Mouse (Mus musculus) CD4-positive, CD25-positive, alpha-beta regulatory T cell, adult 2 months (primary cell): ENCODE results near the gene Ctnna3.

ENCODE experiments used
- DNase-seq: peaks from one replicate; pipeline ENCODE4 v3.0.0-alpha.2; 2012; ENCODE audit warnings: low read depth, low spot score

Gene Ctnna3

DNA sequence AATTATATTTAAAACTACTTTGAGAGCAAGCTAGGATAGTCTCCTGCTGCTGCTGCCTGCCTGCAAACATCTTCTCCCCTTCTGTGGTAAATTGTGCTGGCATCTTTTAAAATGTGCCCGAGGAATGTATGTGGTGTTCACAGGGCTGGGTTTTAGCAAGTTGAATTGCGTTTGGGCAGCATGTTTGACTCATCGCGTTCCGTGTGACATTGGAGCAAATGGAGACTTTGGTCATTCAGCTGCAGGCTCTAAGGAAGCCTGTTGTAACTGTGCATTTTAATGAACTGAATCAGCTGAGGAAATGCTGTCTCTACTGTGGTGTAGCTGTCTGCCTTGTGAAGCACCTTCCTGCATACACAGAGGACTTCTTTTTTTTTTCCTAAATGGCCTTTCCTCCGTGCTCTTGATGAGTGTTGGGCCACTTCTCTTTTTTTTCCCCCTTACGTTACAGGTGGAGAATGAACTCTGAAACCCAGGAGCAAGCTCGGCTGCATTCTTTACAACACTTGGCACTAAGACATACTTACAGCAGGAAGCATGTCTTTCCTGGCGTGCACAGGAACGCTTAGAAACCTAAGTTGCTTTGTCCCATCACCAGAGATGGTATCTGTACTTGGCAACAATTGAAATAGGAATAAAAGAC, 646.6 kb downstream of the Ctnna3 start:
- DNase-seq: no peak

DNA sequence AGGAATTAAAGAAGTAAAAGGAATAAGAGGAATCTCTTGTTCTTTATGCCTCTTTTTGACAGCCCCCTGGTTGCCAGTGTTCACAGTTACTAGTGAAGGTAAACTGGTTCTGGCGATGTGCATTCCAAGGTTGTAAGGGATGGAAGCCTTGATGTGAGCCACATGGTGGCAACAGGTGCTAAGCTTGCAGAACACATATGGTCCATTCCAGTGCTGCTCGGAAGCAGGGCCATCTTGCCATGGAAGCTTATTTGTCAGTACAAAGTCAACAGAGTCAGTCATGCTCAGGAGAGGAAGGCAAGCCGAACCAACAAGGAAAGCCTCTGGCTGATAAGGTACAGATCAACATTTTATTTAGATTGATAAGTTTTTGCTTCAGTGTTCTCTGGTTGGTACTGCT, 652.4 kb downstream of the Ctnna3 start:
- no peak for DNase-seq

DNA sequence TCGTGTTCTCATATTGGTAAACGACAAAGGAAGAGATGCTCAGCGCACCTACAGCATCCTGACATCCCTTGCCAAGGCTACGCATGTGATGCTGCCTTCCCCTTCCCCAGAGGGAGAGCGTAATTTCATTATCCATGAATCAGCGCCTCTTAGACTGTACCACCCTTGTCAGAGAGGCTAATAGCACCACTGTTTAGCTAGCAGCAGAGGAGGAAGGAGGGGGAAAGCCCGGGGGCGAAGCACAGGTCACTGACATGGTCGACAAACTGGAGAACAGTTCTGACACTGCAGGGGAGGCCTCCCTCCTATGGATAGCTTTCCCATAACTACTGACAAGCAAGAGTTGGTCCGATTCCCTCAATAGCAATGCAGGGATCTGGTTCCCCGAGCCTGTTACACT, 653.9 kb downstream of the Ctnna3 start:
- DNase-seq: no peak

DNA sequence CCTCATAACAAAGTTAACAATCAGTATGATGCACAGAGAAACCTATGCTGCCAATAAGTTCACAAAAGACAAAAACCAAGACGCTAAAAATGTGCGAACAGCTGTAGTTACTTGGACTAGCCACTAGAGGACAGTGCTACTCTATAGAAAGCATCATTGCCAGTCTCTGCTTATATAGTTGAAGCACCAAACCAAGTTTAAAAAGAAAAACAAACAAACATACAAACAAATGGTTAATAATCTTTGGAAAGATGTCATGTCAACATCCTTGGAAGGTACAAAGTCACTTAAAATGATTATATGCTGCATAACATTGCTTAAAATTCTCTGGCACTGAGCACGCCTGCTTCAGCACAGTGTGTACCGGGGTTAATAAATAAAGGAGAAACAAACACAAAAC, 654.6 kb downstream of the Ctnna3 start:
- no peak for DNase-seq

DNA sequence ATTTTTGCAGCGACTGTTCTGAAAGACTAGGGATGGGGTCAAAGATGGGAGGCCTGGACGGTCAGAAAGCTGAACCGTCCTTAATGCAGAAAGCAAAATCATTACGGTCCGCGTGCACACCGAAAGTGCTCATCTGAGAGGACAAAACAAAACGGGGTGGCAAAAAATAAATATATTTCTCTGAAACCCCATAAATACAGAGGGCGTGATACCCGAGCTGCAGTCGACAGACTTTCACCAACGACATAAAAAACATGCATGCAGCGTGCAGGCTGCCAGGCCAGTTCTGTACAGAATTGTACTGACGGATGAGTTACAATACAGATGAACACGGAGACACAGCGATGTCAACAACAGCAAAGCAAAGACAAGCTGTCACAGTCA, 656.3 kb downstream of the Ctnna3 start:
- DNase-seq: no peak

DNA sequence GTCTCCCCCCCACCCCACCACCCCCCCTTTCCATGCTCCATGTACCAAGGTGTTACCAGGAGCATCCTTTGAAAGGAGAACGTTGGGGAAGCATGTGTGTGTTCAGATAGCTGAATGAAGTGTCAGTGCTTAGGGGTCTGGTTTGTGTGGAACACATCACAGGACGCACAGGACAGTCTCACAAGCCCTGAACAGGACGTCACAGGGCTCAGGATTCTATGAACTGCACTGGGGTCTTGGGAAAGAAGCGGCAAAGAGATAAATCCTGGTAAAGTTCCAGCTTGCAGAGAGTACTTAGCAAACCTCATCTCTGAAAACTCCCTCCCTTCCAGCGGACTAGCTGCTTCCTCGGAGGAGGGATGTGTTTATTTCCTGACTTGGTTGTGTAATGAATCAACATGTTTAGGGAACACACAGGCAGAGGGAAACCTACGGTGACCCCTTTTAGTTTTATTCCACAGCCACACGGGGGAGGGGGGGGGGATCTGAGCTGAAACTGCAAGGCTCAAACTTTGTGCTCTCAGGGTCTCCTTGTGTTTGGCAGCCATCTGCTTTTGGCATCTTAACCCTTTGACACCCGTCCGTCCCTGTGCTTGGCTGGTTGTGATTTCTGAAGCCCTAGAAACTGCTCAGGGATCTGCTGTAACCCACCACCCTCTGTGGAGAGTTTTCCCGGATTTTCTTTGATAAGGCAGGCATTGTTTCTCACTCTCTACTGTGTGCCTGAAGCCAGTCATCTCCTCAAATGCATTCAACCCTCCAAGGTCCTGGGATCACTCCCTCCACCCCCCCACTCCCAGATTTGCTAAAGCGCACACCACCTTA, 656.9 kb downstream of the Ctnna3 start:
- no peak for DNase-seq

DNA sequence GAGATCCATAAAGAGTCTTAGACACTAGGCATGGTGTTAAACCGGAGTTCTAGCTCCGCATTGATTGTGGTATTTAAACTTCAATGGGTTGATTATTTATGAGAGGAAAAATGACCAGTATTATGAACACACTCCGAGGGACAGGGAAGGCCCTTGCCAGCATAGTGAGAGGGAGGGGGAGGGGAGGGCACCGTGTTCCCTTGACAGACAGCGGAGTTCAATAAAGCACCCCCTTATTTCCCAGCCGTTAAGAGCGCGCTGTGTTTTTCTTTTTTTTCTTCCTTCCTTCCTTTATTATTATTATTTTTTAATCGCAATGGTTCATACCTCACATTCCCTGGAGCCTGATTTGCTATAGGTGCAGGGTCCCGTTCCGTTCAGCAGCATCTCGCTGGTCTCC, 657.6 kb downstream of the Ctnna3 start:
- no peak for DNase-seq

DNA sequence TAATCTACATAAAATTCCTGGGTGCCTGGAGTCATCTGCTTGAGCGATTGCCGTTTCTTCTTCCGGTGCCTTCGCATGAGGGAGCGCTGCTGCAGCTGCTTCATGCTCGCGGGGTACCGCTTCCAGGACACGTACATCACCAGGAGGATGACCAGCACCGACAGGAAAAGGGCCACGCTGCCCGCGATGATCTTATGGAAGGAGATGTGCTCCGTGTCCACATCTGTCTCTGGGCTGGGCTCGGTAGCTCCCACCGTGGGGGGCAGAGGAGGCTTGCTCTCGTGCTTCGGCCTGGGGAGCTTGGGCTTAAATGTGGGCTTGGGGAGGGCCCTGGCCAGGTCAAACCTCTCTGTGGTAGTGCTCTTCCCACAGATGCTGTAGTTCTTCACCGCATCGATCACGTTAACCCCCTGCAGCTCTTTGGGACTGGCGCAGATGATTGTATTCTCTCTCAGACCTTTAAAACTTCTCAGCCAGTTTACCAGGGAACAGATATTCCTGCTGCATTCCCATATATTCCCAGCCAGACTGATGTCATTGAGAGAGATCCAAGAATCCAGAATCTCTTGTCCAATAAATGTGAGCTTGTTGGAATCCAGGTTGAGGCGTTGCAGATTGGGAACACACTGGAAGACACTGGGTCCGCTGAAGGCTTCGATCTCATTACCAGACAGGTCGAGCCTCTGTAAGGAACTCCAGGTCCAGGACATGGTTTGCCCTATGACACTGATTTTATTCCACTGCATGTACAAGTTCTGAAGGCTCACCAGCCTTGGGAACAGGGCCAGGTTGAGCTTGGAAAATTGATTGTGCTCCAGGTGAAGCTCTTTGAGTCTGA, 658.3 kb downstream of the Ctnna3 start:
- no peak for DNase-seq

DNA sequence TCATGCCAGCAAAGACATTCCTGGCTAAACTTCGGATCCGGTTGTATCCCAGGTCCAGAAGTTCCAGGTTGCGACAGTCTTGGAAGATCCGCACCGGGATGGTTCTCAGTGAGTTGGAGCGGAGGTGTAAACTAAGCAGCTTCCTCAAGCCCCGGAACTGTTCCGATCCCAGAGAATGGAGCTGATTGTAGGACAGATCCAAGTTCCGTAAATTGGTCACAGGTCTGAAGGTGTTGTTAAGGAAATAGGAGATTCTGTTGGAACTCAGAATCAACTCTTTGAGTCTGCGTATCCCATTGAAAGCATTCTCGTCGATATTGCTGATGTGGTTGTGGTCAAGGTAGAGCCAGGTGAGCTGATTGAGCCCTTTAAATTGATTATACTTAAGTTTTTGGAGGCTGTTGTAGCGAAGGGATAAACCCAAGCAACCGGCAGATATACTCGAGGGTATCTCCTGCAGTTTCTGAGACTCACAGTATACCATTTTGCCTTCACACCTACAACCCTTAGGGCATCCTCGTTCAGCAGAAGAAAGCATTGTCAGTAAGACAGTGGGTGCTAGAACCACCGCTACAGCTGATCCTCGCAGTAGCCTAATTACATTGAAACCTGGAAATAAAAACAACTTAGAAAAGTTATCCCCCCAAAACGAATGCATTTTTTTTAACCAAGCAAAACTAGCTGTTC, 659.0 kb downstream of the Ctnna3 start:
- DNase-seq: no peak

DNA sequence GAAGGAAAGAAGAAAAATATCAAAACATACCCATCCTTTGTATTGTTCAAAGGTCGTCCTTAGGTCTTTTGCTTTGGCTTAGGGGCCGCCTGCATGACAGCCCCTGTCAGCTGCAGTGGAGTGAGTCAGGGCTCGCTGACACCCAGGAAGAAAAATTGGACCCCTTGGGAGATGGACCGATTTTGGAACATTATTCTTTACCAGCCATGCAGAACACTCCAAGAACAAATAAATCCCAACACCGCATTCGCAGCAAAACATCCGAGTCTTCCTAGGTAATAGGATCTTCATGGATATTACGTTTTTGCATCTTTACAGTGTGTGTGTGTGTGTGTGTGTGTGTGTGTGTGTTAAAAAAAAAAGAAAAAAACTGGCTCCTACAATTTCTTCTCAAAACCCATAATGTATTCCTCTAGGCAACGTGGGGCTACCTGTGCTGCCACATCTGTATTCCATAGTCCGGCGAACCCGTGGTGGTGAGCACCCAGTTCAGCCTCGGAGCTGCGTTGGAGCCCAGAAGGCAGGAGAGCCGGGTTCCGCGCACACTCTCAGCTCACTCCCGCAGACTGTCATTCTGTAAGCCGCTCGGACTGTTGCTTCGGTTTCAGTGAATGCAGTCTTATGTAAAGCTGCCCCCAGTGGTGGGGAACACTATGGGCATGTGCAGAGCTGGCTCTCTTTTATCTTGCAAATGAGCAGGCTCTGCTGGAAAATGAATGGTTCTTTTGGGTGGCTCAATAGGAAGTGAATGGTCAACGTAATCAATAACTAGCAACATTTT, 660.0 kb downstream of the Ctnna3 start, which contains the start of gene Lrrtm3:
Lrrtm3 (minus strand) TSS at position 598 of the 781 bp plus-strand sequence.
- DNase-seq: no peak

DNA sequence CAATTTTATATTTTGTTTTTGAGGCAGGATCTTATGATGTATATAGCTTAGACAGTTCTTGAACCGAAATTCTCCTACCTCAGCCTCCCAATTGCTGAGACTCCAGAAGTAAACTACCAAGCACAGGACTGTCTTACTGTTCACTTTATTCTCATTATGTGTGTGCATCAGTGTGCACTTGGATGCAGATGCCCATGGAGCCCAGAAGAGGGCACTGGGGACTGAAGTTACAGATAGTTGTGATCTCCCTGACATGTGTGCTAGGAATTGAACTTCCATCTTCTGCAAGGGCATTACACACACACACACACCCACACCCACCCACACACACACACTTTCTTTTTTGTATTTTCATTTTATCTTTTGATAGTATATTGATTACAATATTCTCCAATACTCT, 666.6 kb downstream of the Ctnna3 start:
- DNase-seq: no peak

DNA sequence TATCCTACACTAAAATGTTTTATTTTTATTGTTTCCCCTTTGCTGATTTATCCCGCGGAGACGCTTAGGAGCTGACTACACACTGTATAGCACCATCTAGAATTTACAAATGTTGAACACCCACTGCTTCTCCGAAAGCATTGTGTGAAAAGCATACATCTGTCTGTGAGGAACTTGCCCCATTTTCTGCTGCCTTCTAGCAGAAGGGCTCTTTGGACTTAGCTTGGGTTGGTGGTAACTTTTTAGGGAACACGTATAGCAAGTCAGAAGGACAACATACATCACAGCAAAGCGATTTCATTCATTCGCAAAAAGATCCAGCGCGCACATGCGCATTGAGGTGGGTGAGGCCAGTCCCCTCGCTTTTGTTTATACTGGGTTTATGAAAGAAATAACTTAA, 685.3 kb downstream of the Ctnna3 start:
- no peak for DNase-seq

DNA sequence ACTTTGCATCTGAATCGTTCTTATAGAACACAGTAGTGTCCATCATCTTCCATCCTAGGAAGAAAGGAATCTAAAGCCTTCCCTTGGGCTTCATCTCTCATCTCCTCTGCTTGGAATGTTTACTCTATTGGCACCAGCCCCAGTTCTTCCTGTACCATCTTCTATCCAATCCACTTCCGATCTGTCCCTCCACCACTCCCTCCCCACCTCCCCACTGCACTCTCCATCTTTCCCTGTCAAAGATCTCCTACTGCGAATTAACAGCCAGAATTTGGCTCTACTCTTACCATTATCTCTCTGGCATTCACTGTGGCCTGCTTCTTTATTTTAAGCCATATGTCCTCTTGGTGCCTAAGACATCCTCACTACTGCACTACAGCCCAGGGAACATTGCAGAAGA, 688.9 kb downstream of the Ctnna3 start:
- no peak for DNase-seq

DNA sequence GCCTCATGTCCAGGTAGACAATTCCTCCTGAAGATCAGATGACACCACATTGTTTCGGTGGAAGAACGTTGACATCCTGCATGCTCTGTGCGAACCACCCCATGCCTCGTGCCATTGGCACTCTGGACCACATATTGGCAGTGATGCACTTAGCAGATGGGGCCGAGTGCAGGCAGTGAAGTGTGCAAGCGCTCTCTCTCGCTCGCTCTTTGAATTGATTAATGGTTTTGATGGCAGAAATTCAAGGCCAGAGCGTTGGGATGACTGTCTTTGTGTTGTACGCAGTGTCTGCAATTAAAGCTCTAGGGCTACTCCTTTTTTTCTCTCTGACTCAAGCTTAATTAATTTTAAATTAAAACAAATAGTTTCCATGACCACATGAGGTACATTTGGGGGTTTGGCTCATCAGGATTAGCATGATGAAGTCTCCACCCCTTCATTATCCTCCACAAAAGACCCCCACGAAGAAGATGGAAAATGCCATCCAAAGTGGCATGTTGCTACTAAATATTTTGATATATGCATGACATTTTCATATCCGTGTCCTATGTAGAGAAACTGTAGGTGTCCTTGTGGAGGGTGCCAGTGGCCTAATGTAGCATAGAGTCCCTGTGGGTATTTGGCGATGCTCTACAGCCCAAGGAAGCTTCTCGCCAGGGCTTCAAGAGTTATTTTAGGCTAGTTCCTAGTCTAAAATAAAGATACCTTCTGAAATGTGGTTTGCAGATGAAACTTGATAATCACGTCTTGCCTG, 700.7 kb downstream of the Ctnna3 start:
- DNase-seq: no peak

DNA sequence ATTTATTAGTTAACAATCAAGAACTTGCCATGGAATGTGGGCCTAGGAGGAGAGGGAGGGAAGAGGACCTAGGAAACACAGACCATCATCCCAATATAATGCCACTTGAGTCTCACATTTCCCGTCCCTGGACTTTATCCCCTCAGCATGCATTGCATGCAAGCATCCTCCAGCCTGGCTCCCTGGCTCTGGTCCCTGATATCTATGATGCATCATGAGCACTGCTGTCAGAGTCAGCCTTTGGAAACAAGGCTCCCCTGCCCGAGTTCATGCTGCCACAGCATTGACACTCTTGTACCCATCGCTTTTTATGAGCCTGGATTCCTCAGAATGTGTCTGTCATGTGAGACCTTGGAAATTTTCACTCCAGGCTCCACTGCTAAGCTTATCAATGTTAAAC, 703.6 kb downstream of the Ctnna3 start:
- no peak for DNase-seq

DNA sequence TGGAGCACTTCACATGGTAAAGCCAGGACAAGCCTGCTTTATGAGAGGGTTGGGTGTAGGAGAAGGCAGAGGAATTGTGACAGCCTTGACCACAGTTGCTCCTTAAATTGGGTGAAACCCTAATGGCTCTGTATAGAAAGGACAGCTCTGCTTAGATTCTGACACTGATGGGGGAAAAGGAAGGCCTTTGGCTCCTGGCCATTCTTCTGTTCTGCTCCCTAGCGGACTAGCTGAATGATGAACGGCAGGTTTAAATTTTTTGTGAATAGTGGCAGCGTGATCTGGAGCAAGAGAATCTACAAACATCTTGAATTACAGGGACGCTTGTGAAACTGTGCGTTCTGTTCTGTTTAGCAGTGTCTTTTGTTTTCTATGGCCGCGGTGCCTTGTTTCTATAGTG, 705.6 kb downstream of the Ctnna3 start:
- DNase-seq: no peak

DNA sequence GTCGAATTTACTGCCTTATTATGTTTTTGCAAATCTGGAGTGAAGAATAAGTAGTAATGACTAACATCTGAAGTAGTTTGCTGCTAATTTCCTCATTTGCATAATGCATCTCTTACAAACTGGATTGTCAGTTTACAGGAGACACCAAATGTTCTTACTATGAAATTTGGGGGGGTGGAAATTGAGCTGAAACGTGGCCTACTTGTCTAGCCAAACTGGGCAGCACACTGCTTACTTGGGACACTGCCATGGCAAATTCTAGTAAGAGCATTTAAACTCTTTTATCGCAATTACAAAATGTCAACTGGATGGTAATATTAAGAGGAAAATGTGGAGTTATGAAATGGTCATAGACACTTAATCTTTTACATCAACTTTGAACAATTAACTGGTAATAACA, 716.6 kb downstream of the Ctnna3 start:
- no peak for DNase-seq

DNA sequence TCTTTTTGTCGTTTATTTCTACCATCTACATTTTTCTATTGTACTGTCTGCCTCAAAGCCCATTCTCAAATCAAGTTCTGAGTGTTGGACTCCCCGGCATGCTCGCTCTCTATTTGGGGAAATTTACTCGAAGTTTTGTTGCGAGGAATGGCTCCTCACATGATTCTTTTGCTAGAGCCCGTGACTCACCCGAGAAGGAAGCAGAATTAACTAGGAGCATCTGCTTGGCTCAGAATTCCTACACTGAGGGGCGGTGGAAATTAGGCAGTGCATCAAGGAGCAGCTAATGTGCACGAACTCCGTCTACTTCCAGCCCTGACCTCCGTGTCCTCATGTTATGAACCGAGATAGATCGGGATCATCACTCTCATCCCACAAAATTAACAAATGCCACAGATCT, 751.8 kb downstream of the Ctnna3 start:
- DNase-seq: no peak

DNA sequence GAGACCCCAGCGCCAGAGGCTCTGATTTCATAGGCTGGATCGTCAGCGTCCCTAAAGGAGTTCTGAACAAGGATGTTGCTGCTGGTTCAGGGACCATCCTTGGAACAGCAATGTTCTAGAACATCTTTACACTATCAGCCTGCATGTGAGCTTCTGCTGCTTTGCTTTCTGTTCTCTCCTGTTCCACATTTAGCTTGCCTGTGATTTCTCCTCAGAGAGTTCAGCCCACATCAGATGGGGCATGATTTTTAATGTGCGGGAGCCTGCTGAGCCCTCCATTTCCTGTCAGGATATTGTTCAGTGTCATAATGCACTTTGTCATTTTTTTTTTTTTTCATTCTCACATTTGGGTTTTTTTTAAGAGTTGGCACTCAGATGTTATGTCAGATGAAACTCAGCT, 752.8 kb downstream of the Ctnna3 start:
- DNase-seq: no peak

DNA sequence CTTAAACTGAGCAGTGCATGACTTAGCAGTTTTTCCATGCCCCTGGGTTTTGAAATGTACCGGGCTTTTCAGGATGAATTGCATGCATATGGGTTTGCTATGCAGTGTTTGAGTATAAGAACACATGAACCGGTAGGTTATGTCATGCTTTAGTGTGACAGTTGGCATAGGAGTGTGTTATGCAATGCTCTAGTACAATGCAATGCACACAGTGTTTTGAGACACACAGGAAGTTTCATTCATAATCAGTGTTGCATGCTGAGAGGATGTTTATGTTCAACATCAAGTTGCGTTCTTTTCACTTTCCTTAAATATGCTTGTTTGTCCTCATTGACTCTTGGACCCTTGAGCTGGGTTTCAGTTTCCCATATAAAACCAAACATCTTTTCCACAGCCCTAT, 758.1 kb downstream of the Ctnna3 start:
- DNase-seq: no peak
